Mouse (Mus musculus) lung, postnatal 10 days (tissue): ENCODE results near the gene Mast2.
A peak's percentile ranks its signal among the peaks of the same experiment; 100 is the strongest.

Experiments used
- DNase-seq: peaks from one replicate; pipeline ENCODE4 v3.0.0; 2021

The Mast2 gene

GRCm38 (mm10) chr4:116464126-116464981 is at the start of gene Mast2:
Mast2 (minus strand) TSS chr4:116464183.
- DNase-seq = peak; percentile 87

DNA sequence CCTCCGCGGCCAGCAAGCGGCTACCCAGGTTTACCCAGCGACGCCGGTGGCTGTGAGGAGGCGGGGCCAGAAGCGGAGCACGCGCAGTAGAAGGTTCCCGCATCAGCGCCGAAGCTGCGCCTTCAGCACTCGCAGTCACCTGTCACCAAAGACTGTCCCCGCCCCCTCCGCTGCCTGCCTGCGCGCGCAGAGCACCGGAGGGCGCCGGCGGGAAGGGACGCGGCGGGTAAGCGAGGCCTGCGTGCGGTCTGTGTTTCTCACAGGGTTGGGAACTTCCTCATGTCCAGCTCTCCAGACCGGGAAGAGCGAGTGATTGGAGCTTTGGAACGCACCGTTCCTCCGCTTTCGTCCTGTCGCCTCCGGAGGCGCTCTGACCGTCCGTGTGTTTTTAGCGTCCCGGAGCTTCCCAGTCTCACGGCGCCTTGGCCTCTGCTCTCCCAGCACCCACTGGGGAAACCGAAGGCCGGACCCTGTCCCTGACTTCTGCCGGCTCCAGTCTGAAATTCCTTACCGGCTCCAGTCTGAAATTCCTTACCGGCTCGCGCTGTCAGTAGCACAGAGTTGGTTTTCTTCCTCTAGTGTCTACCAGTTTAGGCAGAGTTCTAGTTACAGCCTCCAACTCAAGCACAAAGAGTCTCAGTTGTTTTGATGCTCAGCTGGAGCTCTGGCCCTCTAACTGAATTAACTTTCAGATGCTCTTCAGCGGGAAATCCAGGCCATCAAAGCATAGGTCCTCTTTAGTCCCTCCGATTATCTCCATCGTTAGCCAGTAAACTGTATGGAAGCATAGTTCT is 43.6 kb upstream of the Mast2 start, which contains the start of gene Ipp:
Ipp (plus strand) TSS at position 125 of the 794 bp plus-strand sequence.
- DNase-seq = peak; percentile 97

GRCm38 (mm10) chr4:116506886-116507424 is 43.0 kb upstream of the Mast2 start:
- peak; percentile 3 for DNase-seq

DNA sequence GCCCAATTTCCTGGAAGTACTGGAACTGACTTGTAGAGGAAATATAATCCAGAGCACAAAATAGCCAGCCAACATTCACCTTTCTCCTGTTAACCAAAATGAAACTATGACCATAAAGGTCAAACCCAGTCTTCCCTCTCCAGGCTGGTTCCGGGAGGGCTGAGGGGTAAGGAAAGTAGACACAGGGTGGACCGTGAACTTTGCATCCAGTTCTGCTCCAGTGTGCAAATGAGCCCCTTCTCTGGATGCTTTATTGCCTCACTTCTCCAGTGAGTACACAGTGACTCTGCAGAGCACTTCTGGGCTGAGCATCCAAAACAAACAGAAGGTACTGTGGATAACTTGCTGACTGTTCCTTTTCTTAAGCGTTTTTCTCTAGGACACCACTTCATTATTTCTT is 36.0 kb upstream of the Mast2 start:
- no peak for DNase-seq

- DNase-seq = no peak
Observed at GRCm38 (mm10) chr4:116493646-116494045, 29.7 kb upstream of the Mast2 start.

DNA sequence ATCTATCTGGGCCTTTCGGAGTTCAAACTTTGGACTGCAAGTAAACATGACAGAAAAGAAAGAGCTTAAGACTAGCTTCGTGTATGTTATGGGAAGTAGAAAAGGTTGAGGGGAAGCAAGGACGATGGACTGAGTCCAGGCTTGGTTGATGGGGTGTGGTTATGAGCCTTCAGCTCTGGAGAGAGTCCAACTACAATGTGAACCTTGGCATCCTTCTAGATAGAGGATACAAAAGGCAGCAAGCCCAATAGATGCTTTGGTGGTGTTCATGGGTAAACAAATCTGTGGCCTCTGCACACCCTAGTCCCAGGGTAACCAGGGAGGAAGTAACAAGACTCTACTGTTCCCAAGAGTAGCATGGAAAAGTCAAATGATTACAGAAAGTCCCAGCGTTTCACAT is 28.5 kb upstream of the Mast2 start:
- peak; percentile 58 for DNase-seq

GRCm38 (mm10) chr4:116491886-116492285 is 27.9 kb upstream of the Mast2 start:
- peak; percentile 20 for DNase-seq

GRCm38 (mm10) chr4:116491119-116491536 is 27.1 kb upstream of the Mast2 start:
- DNase-seq = peak; percentile 88

DNA sequence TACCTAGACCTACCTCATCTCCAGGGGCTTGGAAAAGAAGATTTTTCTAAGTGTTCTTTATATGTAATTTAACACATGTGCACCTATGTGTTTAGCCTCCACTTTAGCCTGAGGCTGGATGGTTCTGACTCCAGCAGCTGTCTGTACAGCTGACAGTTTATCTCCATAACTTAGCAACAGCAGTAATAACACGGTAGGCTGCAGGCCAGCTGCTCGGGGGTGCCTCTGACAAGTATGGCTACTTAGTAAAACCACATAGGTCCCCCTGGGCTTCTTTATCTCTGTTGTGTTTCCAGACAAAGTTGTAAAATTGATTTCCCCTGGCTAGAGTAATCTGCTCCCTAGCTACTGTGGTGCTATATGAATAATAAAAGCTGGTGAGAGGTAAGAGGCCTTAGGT is 19.5 kb upstream of the Mast2 start:
- peak; percentile 53 for DNase-seq

- no peak for DNase-seq
Observed at GRCm38 (mm10) chr4:116481322-116481721, 17.3 kb upstream of the Mast2 start.

DNA sequence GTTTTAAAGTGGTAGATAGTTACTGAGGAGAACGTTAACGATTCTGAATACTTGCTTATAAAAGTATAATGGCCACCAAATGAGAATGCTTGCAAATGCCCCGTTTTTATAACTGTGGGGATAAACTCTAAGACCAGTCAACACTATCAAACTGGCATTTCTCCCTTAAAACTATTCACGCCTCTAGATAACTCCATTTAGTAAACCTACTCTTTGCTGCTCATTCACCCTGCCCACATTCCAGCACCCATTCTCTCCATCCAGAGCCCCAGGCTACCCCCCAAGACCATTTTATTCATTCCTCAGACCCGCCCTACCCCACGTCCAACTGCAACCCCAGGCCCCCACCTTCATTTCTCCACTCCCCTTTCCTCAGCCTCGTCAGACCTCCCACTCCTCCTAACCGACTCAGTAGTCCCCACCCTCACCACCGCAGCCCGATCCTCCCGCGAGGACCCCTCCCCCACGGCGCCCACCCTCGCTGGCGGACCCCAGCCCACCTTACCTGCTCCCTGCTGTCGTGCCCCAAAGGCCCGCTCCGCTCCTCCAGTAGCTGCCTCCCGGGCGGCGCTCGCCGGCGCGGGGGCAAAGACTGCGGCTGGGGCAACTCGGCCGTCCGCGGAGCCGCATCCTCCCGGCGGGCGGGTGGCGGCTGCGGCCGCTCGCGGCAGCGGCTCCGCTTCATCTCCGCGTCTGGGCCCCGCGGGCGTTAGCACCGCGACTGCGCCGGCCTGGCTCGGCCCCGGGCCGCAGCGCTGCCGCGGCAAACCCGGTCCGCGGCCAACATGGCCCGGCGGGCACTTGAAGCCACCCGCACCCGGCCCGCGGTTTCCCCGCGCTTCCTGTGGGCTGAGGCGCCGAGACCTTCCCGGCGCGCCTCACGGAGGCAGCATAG is 505 bp downstream of the Mast2 start:
- DNase-seq = peak; percentile 46

- no peak for DNase-seq
Observed at GRCm38 (mm10) chr4:116461943-116462342, 2.0 kb downstream of the Mast2 start.

GRCm38 (mm10) chr4:116451553-116451952 is 12.4 kb downstream of the Mast2 start:
- DNase-seq = no peak

- DNase-seq = no peak
Observed at GRCm38 (mm10) chr4:116449951-116450350, 14.0 kb downstream of the Mast2 start.

DNA sequence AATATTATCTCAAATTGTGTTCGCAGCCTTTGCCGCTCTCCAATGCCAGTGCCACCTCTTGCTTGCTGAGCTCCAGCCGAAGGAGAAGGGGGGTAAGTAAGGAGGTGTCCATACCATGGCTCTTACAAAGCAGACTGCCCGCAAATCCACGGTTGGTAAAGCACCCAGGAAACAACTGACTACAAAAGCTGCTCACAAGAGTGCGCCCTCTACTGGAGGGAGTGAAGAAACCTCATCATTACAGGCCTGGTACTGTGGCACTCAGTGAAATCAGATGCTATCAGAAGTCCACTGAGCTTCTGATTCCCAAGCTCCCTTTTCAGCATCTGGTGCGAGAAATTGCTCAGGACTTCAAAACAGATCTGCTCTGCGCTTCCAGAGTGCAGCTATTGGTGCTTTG is 15.3 kb downstream of the Mast2 start:
- DNase-seq = peak; percentile 71

DNA sequence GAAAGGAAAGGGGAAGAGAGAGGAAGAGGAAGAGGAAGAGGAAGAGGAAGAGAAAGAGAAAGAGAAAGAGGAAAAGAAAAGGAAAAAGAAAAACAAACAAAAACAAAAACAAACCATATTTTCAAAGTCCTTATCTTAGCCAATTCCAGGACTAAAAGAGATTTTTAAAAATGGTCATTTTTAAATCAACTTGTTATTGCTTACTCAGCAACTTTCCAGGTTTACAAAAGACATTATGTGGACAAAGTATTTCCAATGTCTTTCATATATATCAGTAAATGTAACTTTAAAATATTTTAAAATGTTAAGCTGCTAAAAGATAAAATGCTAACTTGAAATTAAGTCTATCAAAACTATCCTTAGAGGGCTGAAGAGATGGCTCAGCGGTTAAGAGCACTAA is 24.6 kb downstream of the Mast2 start:
- DNase-seq = no peak

DNA sequence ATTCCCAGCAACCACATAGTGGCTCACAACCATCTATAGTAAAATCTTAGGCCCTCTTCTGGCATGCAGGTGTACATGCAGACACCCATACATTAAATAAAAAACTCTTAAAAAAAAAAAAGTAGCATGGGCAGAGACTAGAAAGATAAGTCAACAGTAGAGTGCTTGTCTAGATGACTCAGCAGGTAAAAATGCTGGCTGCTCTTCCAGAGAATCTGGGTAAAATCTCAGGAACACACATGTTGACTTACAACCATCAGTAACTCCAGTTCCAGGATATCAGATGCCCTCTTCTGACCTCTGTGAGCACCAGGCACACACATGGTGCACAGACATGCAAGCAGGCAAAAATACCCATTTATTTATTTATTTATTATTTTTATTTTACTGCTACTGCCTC is 25.4 kb downstream of the Mast2 start:
- DNase-seq = no peak

- no peak for DNase-seq
Observed at GRCm38 (mm10) chr4:116435626-116436025, 28.4 kb downstream of the Mast2 start.

DNA sequence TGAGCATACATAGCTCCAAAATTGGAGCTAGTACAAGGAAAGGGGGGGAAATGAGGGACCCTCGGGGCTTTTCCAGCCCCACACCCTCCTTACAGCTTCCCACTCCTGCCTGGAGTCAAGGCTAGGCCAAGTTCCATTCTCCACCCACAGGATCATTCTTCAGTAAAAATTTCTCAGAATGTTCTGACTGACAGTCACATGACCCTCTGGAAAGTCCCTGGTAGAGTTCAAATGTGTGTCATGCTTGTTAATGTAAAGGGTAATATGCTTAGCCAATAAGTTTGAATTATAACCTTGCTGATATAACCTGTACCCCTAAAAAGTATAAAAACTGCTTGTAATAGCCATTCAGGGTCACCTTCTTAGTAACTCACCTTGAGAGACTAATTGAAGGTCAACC is 41.8 kb downstream of the Mast2 start:
- DNase-seq = no peak

DNA sequence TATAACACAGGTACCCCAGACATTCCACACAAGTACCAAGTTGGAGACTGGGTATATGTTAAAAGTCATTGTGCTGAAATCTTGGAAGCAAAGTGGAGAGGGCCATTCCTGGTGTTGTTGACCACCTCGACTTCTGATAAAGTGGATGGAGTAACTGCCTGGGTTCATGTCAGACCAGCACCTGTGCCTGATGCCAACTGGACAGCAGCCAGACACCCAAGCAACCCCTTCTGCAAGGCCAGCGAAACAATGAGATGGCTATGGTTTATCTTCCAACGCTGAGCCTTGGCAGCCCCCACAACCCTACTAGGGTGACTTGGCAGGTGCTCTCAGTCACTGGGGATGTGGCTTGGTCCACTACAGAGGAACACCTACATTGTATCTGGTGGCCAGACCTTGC is 42.8 kb downstream of the Mast2 start:
- no peak for DNase-seq

GRCm38 (mm10) chr4:116412993-116413392 is 51.0 kb downstream of the Mast2 start:
- DNase-seq = no peak

DNA sequence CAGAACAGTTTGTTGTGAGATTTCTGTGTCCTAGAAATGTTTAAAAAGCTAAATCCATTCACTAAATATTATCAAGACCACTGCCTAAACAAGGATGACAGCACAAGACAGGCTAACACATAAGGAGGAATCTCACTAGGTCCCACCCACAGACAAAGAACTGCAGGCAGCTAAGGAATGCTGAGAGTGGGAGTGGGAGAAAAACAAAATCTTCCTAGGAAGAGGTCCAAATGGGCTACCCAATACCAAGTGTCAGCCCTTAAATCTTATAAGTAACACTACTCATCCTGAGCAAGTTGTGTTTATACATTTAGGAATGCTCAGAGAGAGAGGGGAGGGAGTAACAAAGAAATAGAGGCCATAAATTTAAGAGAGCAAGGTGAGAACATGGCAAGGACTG is 52.6 kb downstream of the Mast2 start:
- DNase-seq = no peak

GRCm38 (mm10) chr4:116406668-116407067 is 57.3 kb downstream of the Mast2 start:
- DNase-seq = no peak
